ENCODE assay signal across 11 mouse cellular contexts in the genomic region with DNA sequence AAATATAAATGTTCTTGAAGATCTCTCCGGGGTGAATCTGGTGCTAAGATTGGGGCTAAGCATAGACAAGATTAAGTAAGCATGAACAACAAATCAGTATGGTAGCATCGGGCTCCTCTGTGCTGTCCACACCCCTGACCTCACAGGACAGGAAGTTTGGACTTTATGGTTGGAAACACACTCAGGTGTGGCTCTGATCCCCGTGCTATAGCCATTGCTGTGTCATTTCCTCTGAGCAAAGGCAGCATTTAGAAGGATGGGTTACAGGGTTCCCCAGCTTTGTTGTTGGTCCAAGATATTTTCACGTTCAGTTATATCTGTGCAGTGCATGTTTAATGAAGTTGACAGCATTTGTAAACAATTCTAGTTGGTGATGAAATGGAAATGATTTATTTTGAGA.
"Had no signal": no experiment of that assay in that cellular context is flagged by ENCODE, and none has a peak within 500 bp of the region (broad histone marks: within the 10 kb centered on the region; RNA-seq: fewer than 3 reads in every experiment).

No protein-coding gene starts in this region.

- H3K9me3 ChIP-seq: limb, embryonic 15.5 days; liver, embryonic 12.5 days; midbrain, embryonic 12.5 days; stomach, embryonic 15.5 days had no signal

- H3K4me1 ChIP-seq: limb, embryonic 15.5 days; liver, embryonic 12.5 days; stomach, embryonic 15.5 days had no signal

- H3K27me3 ChIP-seq: limb, embryonic 15.5 days; liver, embryonic 12.5 days; midbrain, embryonic 12.5 days; stomach, embryonic 15.5 days had no signal

- H3K27ac ChIP-seq: hindbrain, postnatal 0 days; limb, embryonic 15.5 days; liver, embryonic 12.5 days; midbrain, embryonic 12.5 days; stomach, embryonic 15.5 days had no signal

- H3K36me3 ChIP-seq: limb, embryonic 15.5 days; liver, embryonic 12.5 days; midbrain, embryonic 12.5 days; stomach, embryonic 15.5 days had no signal

- H3K4me3 ChIP-seq: limb, embryonic 15.5 days; liver, embryonic 12.5 days; midbrain, embryonic 12.5 days; stomach, embryonic 15.5 days had no signal

- ATAC-seq: hindbrain, postnatal 0 days; liver, embryonic 12.5 days; midbrain, embryonic 16.5 days had no signal

- DNase-seq: layer of hippocampus, adult 9-11 months; layer of hippocampus, postnatal 36 days; right cerebral cortex, postnatal 14 days; thymus, adult 2 months; thymus, postnatal 25 days had no signal

- H3K9ac ChIP-seq: limb, embryonic 15.5 days; liver, embryonic 12.5 days; midbrain, embryonic 12.5 days; stomach, embryonic 15.5 days had no signal

- H3K4me2 ChIP-seq: limb, embryonic 15.5 days; liver, embryonic 12.5 days; midbrain, embryonic 12.5 days; stomach, embryonic 15.5 days had no signal
